ENCODE assay signal across 10 mouse cellular contexts in genomic region chr16:90656571-90657011, GRCm38 (mm10).
A peak's percentile ranks its signal among the peaks of the same experiment; 100 is the strongest.
DNase-seq lines count a peak whose midpoint lies in the region; ATAC-seq and TF ChIP-seq lines count a peak whose summit lies in the region.
"Had no signal": no experiment of that assay in that cellular context is flagged by ENCODE, and none has a peak within 500 bp of the region (broad histone marks: within the 10 kb centered on the region; RNA-seq: fewer than 3 reads in every experiment).

No protein-coding gene starts in this region.

- no peaks in the 10 kb centered on the region for H3K27me3 ChIP-seq in forebrain, embryonic 15.5 days
- H3K27me3 ChIP-seq in neural tube, embryonic 15.5 days (replicated peaks): no peaks in the 10 kb centered on the region
- H3K27me3 ChIP-seq: heart, embryonic 13.5 days had no signal

- peak; percentile 74 for DNase-seq in left cerebral cortex, postnatal 4 days
- DNase-seq in left cerebral cortex, adult 2 months (ENCODE audit: extremely low spot score in 1 of 2, low spot score in 2 of 2): no peak
- peak; percentile 70 for DNase-seq in kidney, postnatal 14 days
- DNase-seq in testis, postnatal 10 days (ENCODE audit: low spot score): no peak

- peaks cover 8% of the 10 kb centered on the region for H3K4me1 ChIP-seq in forebrain, embryonic 15.5 days
- peaks cover 9% of the 10 kb centered on the region for H3K4me1 ChIP-seq in neural tube, embryonic 15.5 days
- H3K4me1 ChIP-seq: heart, embryonic 13.5 days had no signal

- WGBS in forebrain, embryonic 15.5 days: 5% methylated on average over 16 of the region's 16 CpGs
- WGBS in neural tube, embryonic 15.5 days: 10% methylated on average over 16 of the region's 16 CpGs

- no peaks in the 10 kb centered on the region for H3K36me3 ChIP-seq in forebrain, embryonic 15.5 days
- H3K36me3 ChIP-seq in neural tube, embryonic 15.5 days: no peaks in the 10 kb centered on the region
- H3K36me3 ChIP-seq: heart, embryonic 13.5 days had no signal

- no peaks in the 10 kb centered on the region for H3K9me3 ChIP-seq in forebrain, embryonic 15.5 days
- no peaks in the 10 kb centered on the region for H3K9me3 ChIP-seq in neural tube, embryonic 15.5 days (replicated peaks)
- H3K9me3 ChIP-seq: heart, embryonic 13.5 days had no signal

- TF ChIP-seq CTCF in left cerebral cortex, adult 2 months (IDR thresholded peaks at IDR 0.05): no peak

- no peak overlapping the region; the same call in 1 of the 2 replicates for H3K9ac ChIP-seq in forebrain, embryonic 15.5 days (replicated peaks)
- no peak overlapping the region for H3K9ac ChIP-seq in neural tube, embryonic 15.5 days (replicated peaks)
- H3K9ac ChIP-seq: heart, embryonic 13.5 days had no signal

- ATAC-seq in forebrain, embryonic 15.5 days (replicated peaks): peak; percentile 86
- 0 out of 2 replicates have a peak, but pooled peaks have one; percentile 35 for ATAC-seq in neural tube, embryonic 15.5 days (ENCODE audit: low FRiP score)
- ATAC-seq in monocyte, adult 5-6 weeks (replicated peaks; ENCODE audit: insufficient number of reproducible peaks, low FRiP score, low TSS enrichment, poor library complexity, severe bottlenecking): no peak
- ATAC-seq in erythroblast, adult 5-6 weeks (replicated peaks; ENCODE audit: low FRiP score, poor library complexity, severe bottlenecking): no peak

- H3K27ac ChIP-seq in left cerebral cortex, adult 2 months: no peak overlapping the region
- peak overlapping the region; percentile 61 for H3K27ac ChIP-seq in forebrain, embryonic 15.5 days (replicated peaks)
- no peak overlapping the region for H3K27ac ChIP-seq in neural tube, embryonic 15.5 days (replicated peaks)
- H3K27ac ChIP-seq: heart, embryonic 13.5 days; macrophage had no signal

- H3K4me3 ChIP-seq in left cerebral cortex, adult 2 months: no peak overlapping the region
- H3K4me3 ChIP-seq in forebrain, embryonic 15.5 days: no peak overlapping the region
- no peak overlapping the region for H3K4me3 ChIP-seq in neural tube, embryonic 15.5 days (replicated peaks)
- H3K4me3 ChIP-seq: heart, embryonic 13.5 days had no signal

- H3K4me2 ChIP-seq in forebrain, embryonic 15.5 days (replicated peaks): no peak overlapping the region
- H3K4me2 ChIP-seq in neural tube, embryonic 15.5 days: no peak overlapping the region
- H3K4me2 ChIP-seq: heart, embryonic 13.5 days had no signal

- intact Hi-C loops in left cerebral cortex, postnatal 4 days (cut with DNase I): no loop called here
- intact Hi-C loops in left cerebral cortex, adult 2 months (cut with DNase I): no loop called here

Comparison
In these comparisons a context has a peak if more than half of its experiments do, and no peak if none do; other contexts are left out.
1. DNase-seq: peak in left cerebral cortex, postnatal 4 days (single experiment) and kidney, postnatal 14 days (single experiment); none in left cerebral cortex, adult 2 months (0 of 2) and testis, postnatal 10 days (single experiment).
2. ATAC-seq: peak in forebrain, embryonic 15.5 days (single experiment) and neural tube, embryonic 15.5 days (single experiment); none in monocyte, adult 5-6 weeks (single experiment) and erythroblast, adult 5-6 weeks (single experiment).